Mouse (Mus musculus) heart, postnatal 0 days (tissue): ENCODE measurements around the gene Kbtbd6. TPM values are rescaled to one million over a fixed set of nuclear protein-coding genes. Genes with fewer than 3 reads are reported as not detected.
A peak's percentile ranks its signal among the peaks of the same experiment; 100 is the strongest.
"Not testable (repeated sequence)": the region's sequence is repeated elsewhere in the genome, so short reads cannot be mapped to it uniquely, and the experiment has no call there.

Experiments used
- ATAC-seq: fragments of 200-750 bp; cut with Nextera tagmentation; 2 replicates; pipeline ENCODE4 v1.8.0; 2017; ENCODE audit warnings: low read depth, moderate number of reproducible peaks, moderate library complexity; ENCODE audit not compliant: insufficient read depth
- DNase-seq: peaks from one replicate; pipeline ENCODE4 v3.0.0-alpha.2; 2016; ENCODE audit warnings: low spot score
- H3K27ac ChIP-seq: fragments of 300-500 bp; sonication (generic); 2 replicates; pipeline ENCODE4 v1.5.1; 2014; ENCODE audit warnings: low read depth, mild to moderate bottlenecking
- H3K27me3 ChIP-seq: fragments of 300-500 bp; sonication (generic); 2 replicates; pipeline ENCODE4 v1.6.1; 2014; ENCODE audit warnings: low read length, mixed read lengths; ENCODE audit not compliant: control insufficient read depth, insufficient read depth
- H3K36me3 ChIP-seq: fragments of 300-500 bp; sonication (generic); replicated peaks from 2 replicates; pipeline ENCODE4 v1.6.1; 2014; ENCODE audit warnings: low read length, mixed read lengths; ENCODE audit not compliant: control insufficient read depth, insufficient read depth
- H3K4me1 ChIP-seq: fragments of 300-500 bp; sonication (generic); 2 replicates; pipeline ENCODE4 v1.6.1; 2014; ENCODE audit warnings: antibody characterized with exemption; ENCODE audit not compliant: control insufficient read depth, insufficient read depth
- H3K4me2 ChIP-seq: fragments of 300-500 bp; sonication (generic); 2 replicates; pipeline ENCODE4 v1.6.1; 2014; ENCODE audit warnings: low read depth, mild to moderate bottlenecking, low read length, moderate library complexity
- H3K4me3 ChIP-seq: fragments of 300-500 bp; sonication (generic); 2 replicates; pipeline ENCODE4 v1.5.1; 2014; ENCODE audit warnings: low read depth, low read length
- H3K9ac ChIP-seq: fragments of 300-500 bp; sonication (generic); replicated peaks from 2 replicates; pipeline ENCODE4 v1.6.1; 2014; ENCODE audit warnings: low read depth, low read length, mixed read lengths
- H3K9me3 ChIP-seq: fragments of 300-500 bp; sonication (generic); replicated peaks from 2 replicates; pipeline ENCODE4 v1.6.1; 2016; ENCODE audit warnings: low read length; ENCODE audit not compliant: control insufficient read depth
- CTCF ChIP-seq: IDR thresholded peaks from 2 replicates; pipeline ENCODE4 v1.5.1; 2016; ENCODE audit warnings: antibody characterized with exemption, control low read depth, low read depth
- EP300 ChIP-seq: IDR thresholded peaks from 2 replicates; pipeline ENCODE4 v1.6.1; 2016; ENCODE audit warnings: antibody characterized with exemption, low read depth
- WGBS: fragments of 180-500 bp; shearing (Covaris S2); extraction: QIAGEN DNeasy Blood & Tissue Kit; methylation state at CpG from one replicate; pipeline ENCODE4 v1.1.7; 2014; 5-methylcytosine and 5-hydroxymethylcytosine counted together
- polyA plus RNA-seq: library from polyadenylated mRNA; unstranded; fragments of >200 nt; fragmentation: Nextera tagmentation; extraction: Ambion mirVana; gene quantifications from 2 replicates; pipeline ENCODE4 v1.2.1, GENCODE M21; 2015
- total RNA-seq: library from RNA; depleted of rRNA; stranded (reverse); fragments of >200 nt; gene quantifications from 2 replicates; pipeline ENCODE4 v1.2.3, GENCODE M21; 2014; ENCODE audit warnings: low replicate concordance

Gene Kbtbd6
- total and polyA plus RNA-seq, 2 experiments from 2014 or later = 0.23 to 0.48 TPM

GRCm38 (mm10) chr14:79420083-79420685, 31.5 kb upstream of the Kbtbd6 start:
- TF ChIP-seq CTCF (no peak), EP300 (no peak)
- WGBS = 80% methylated on average over 20 of the region's 20 CpGs

GRCm38 (mm10) chr14:79425979-79426729, 25.5 kb upstream of the Kbtbd6 start, which contains the start of gene Kbtbd7:
Gene Kbtbd7 (plus strand): TSS chr14:79426511.
- H3K4me1 ChIP-seq = no peaks in the 10 kb centered on the region
- peak within 1 kb of the TSS; percentile 93 for H3K27ac ChIP-seq
- WGBS = under 1% methylated on average over 39 of the region's 44 CpGs
- TF ChIP-seq CTCF = 0 out of 2 replicates have a peak, but pooled peaks have one; percentile 3
- TF ChIP-seq EP300 = peak; percentile 37; the same call in 1 of the 2 replicates
- H3K9ac ChIP-seq = peak within 1 kb of the TSS; percentile 57; the same call in 1 of the 2 replicates
- H3K4me2 ChIP-seq = peak within 1 kb of the TSS; percentile 54
- DNase-seq (peak; percentile 99), ATAC-seq (peak; percentile 99)
- peaks cover 1% of the 10 kb centered on the region; the same call in 1 of the 2 replicates for H3K36me3 ChIP-seq
- H3K27me3 ChIP-seq = no peaks in the 10 kb centered on the region
- peaks cover 9% of the 10 kb centered on the region; the same call in 1 of the 2 replicates for H3K9me3 ChIP-seq
- H3K4me3 ChIP-seq = peak within 1 kb of the TSS; percentile 43

More at GRCm38 (mm10) chr14:79420083-79420685, 31.5 kb upstream of the Kbtbd6 start:
- Histone ChIP-seq H3K4me2 (no peak overlapping the region), H3K27ac (no peak overlapping the region), H3K9ac (no peak overlapping the region), H3K36me3 (peaks cover 37% of the 10 kb centered on the region), H3K4me1 (no peaks in the 10 kb centered on the region), H3K9me3 (no peaks in the 10 kb centered on the region), H3K4me3 (no peak overlapping the region), H3K27me3 (no peaks in the 10 kb centered on the region)
- ATAC-seq (no peak), DNase-seq (no peak)

GRCm38 (mm10) chr14:79426730-79427365, 24.8 kb upstream of the Kbtbd6 start:
- H3K9ac ChIP-seq = peak overlapping the region; percentile 57; the same call in 1 of the 2 replicates

GRCm38 (mm10) chr14:79434068-79434467, 17.6 kb upstream of the Kbtbd6 start:
- Histone ChIP-seq H3K27ac (no peak overlapping the region), H3K4me2 (no peak overlapping the region), H3K4me3 (no peak overlapping the region), H3K9me3 (no peaks in the 10 kb centered on the region), H3K27me3 (no peaks in the 10 kb centered on the region), H3K9ac (no peak overlapping the region), H3K4me1 (no peaks in the 10 kb centered on the region), H3K36me3 (no peaks in the 10 kb centered on the region)
- ATAC-seq (no peak), DNase-seq (no peak)
- 65% methylated on average over 1 of the region's 1 CpGs for WGBS
- TF ChIP-seq EP300 (no peak), CTCF (no peak)

More at GRCm38 (mm10) chr14:79426730-79427365, 24.8 kb upstream of the Kbtbd6 start:
- H3K4me1 ChIP-seq, H3K36me3 ChIP-seq, H3K27me3 ChIP-seq, H3K9me3 ChIP-seq, DNase-seq: not testable (repeated sequence)
- Histone ChIP-seq H3K27ac (peak overlapping the region; percentile 93), H3K4me2 (peak overlapping the region; percentile 54), H3K4me3 (peak overlapping the region; percentile 43)
- ATAC-seq = peak; percentile 40
- 71% methylated on average over 5 of the region's 59 CpGs for WGBS

GRCm38 (mm10) chr14:79440655-79441054, 11.0 kb upstream of the Kbtbd6 start:
- no peak overlapping the region for H3K9ac ChIP-seq
- H3K36me3 ChIP-seq = no peaks in the 10 kb centered on the region
- H3K4me2 ChIP-seq = no peak overlapping the region
- no peak overlapping the region for H3K4me3 ChIP-seq
- no peak overlapping the region for H3K27ac ChIP-seq
- WGBS = 84% methylated on average over 2 of the region's 2 CpGs
- DNase-seq = no peak
- no peaks in the 10 kb centered on the region; the same call in 1 of the 2 replicates for H3K4me1 ChIP-seq
- no peaks in the 10 kb centered on the region for H3K9me3 ChIP-seq
- TF ChIP-seq EP300 (no peak), CTCF (no peak)
- H3K27me3 ChIP-seq = no peaks in the 10 kb centered on the region
- no peak for ATAC-seq
